Mouse (Mus musculus): ENCODE results near the gene Setd1a. TPM values are rescaled to one million over a fixed set of nuclear protein-coding genes. Genes with fewer than 3 reads are reported as not detected.
"Not testable (repeated sequence)": the region's sequence is repeated elsewhere in the genome, so short reads cannot be mapped to it uniquely, and the experiment has no call there.

The Setd1a gene
- polyA plus RNA-seq, 1 experiment from 2014 or later: 20.7 TPM

DNA sequence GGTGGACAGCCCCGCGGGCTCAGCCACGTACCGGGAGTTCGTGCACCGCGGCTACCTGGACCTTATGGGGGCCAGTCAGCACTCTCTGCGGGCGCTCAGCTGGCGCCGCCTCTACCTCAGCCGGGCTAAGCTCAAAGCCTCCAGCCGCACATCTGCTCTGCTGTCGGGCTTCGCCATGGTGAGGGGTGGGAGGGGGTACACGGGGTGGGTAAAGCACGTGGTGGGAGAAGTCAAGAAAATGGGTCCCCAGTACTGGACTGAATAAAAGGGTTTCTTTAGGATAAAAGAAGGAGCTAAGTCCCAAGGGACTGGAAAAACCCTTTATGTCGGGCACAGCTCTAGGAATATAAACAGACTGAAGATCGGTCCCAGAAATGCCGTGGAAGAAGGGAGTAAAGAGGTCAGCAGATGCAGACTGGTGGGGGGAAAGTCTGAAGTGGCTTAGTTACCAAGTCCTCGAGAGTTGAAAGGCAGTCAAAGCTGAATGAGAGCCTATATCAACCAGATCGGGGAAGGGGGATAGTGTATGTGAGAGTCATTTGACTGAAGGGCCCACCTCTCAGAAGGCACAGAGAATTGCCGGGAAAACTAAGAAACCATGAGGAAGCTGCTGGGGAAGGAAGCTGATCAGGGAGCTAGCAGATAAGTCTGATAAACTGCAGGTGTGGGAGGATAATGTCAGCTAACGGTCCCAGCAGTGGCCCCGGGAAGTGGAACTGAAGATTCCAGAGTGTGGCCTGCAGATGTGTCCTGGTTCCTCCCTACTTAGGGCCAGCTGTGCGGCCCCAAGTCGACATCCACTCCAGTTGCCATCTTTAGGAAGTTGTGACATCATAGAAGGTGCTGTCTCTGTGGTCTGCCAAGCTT is 6.2 kb upstream of the Setd1a start:
- no peaks in the 10 kb centered on the region for H3K27me3 ChIP-seq (replicated peaks; ENCODE audit: control insufficient read depth, insufficient read depth, low read length)
- ATAC-seq: peak; percentile 19
- H3K9ac ChIP-seq (replicated peaks; ENCODE audit: low read depth, low read length): peak overlapping the region; percentile 71
- H3K4me3 ChIP-seq (replicated peaks; ENCODE audit: low read length): peak overlapping the region; percentile 53
- H3K9me3 ChIP-seq (ENCODE audit: control insufficient read depth, low read length): no peaks in the 10 kb centered on the region
- H3K36me3 ChIP-seq (ENCODE audit: control insufficient read depth, insufficient read depth): peaks cover 16% of the 10 kb centered on the region
- H3K27ac ChIP-seq (ENCODE audit: low read length): peak overlapping the region; percentile 68
- H3K4me1 ChIP-seq (replicated peaks; ENCODE audit: control insufficient read depth, insufficient read depth, low read length): peaks cover 24% of the 10 kb centered on the region
- 4% methylated on average over 27 of the region's 27 CpGs for WGBS
- peak overlapping the region; percentile 72 for H3K4me2 ChIP-seq (ENCODE audit: low read length)

DNA sequence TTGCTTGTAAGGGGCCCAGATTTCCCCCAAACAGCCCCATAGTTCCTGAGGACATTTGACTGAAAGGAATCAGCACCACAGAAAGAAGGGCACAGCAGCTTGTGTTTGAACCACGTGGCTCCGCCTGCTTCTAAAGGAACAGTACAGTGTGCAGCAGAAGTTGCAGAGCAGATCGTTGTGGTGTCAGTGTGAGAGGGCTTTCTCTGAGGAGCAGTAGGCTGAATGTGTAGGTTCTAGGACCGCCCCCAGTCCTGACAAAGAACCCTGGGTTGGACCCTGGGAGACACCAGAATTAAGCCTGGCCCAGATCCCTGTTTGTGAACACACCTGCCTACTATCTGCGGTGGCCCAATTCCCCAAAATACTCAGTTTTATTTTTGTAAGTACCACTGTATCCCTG is 5.2 kb upstream of the Setd1a start:
- 71% methylated on average over 5 of the region's 5 CpGs for WGBS
- peaks cover 9% of the 10 kb centered on the region for H3K36me3 ChIP-seq (ENCODE audit: control insufficient read depth, insufficient read depth)
- H3K4me3 ChIP-seq (replicated peaks; ENCODE audit: low read length): no peak overlapping the region
- no peak overlapping the region for H3K9ac ChIP-seq (replicated peaks; ENCODE audit: low read depth, low read length)
- H3K27me3 ChIP-seq (replicated peaks; ENCODE audit: control insufficient read depth, insufficient read depth, low read length): no peaks in the 10 kb centered on the region
- H3K9me3 ChIP-seq (ENCODE audit: control insufficient read depth, low read length): no peaks in the 10 kb centered on the region
- ATAC-seq: no peak
- peaks cover 27% of the 10 kb centered on the region for H3K4me1 ChIP-seq (replicated peaks; ENCODE audit: control insufficient read depth, insufficient read depth, low read length)
- no peak overlapping the region for H3K4me2 ChIP-seq (ENCODE audit: low read length)
- H3K27ac ChIP-seq (ENCODE audit: low read length): no peak overlapping the region

DNA sequence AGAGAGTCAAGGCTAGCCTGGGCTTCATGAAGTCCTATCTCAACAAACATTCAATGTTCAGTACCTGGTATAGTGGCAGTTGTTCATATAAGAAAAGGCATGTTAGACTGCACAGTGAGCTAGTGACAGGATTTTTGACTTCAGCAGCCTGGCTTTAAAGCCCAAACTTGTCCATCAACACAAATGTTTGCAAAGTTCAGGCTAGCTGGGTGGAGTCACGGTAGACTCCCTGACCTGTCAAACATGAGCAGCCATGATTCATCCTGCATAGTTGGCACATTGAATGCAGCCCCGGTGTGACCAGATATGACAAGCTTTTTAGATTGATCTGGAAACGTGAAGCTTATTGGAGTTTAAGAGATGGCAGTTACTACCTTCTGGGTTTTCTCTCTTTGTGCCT is 4.4 kb upstream of the Setd1a start:
- WGBS: 82% methylated on average over 3 of the region's 3 CpGs
- Histone ChIP-seq H3K4me3 (replicated peaks; ENCODE audit: low read length) (no peak overlapping the region), H3K4me1 (replicated peaks; ENCODE audit: control insufficient read depth, insufficient read depth, low read length) (peaks cover 27% of the 10 kb centered on the region), H3K9ac (replicated peaks; ENCODE audit: low read depth, low read length) (no peak overlapping the region), H3K9me3 (ENCODE audit: control insufficient read depth, low read length) (no peaks in the 10 kb centered on the region), H3K4me2 (ENCODE audit: low read length) (no peak overlapping the region), H3K36me3 (ENCODE audit: control insufficient read depth, insufficient read depth) (peaks cover 6% of the 10 kb centered on the region), H3K27me3 (replicated peaks; ENCODE audit: control insufficient read depth, insufficient read depth, low read length) (no peaks in the 10 kb centered on the region), H3K27ac (ENCODE audit: low read length) (no peak overlapping the region)
- ATAC-seq: no peak

DNA sequence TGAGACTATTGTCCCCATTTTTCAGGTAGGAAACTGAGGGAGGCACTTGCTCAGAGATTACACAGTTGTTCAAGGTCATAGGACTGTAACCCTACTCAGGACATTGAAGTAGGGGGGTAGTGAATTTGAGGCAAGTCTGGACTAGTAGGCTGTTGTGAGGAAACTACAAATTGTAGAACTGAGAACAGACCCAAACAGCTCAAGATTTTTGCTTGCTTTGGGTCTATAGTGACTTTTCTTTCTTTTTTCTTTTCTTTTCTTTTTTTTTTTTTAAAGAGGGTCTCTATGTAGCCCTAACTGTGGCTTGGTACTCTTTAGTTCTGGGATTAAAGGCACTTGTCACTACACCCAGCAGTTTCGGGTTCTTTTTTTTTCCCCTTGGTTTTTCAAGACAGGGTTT is 3.9 kb upstream of the Setd1a start:
- no peak overlapping the region for H3K9ac ChIP-seq (replicated peaks; ENCODE audit: low read depth, low read length)
- no peak overlapping the region for H3K4me3 ChIP-seq (replicated peaks; ENCODE audit: low read length)
- H3K36me3 ChIP-seq (ENCODE audit: control insufficient read depth, insufficient read depth): peaks cover 3% of the 10 kb centered on the region
- H3K9me3 ChIP-seq (ENCODE audit: control insufficient read depth, low read length): no peaks in the 10 kb centered on the region
- H3K27ac ChIP-seq (ENCODE audit: low read length): no peak overlapping the region
- WGBS: 94% methylated on average over 1 of the region's 1 CpGs
- H3K27me3 ChIP-seq (replicated peaks; ENCODE audit: control insufficient read depth, insufficient read depth, low read length): no peaks in the 10 kb centered on the region
- H3K4me2 ChIP-seq (ENCODE audit: low read length): no peak overlapping the region
- no peak for ATAC-seq
- H3K4me1 ChIP-seq (replicated peaks; ENCODE audit: control insufficient read depth, insufficient read depth, low read length): peaks cover 27% of the 10 kb centered on the region

DNA sequence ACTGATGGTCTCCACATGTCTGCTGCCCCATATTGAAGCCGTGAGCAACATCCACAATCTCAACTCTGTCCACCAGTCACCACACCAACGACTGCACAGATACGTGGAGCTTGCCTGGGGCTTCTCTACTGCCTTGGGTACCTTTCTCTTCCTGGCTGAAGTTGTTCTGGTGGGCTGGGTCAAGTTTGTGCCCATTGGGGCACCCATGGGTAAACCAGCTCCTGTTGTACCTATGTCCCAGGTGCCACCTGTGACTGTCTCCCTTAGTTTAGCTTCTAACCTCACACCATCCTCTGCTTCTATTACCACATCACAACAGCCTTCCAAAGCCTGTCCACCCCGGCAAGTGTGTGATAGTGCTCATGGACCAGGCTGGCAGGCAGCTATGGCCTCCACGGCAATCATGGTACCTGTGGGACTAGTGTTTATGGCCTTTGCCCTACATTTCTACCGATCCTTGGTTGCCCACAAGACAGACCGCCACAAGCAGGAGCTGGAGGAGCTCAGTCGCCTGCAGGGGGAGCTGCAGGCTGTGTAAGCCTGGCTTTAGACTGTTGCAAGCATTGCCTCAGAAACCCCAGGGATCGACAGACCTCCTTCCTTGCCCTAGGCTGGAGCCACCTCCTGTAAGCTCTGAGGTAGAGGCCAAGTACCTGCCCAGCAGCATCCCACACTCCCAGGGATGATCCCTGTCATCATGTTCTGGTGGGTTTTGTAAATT is 2.6 kb upstream of the Setd1a start:
- H3K9ac ChIP-seq (replicated peaks; ENCODE audit: low read depth, low read length): no peak overlapping the region
- H3K9me3 ChIP-seq (ENCODE audit: control insufficient read depth, low read length): no peaks in the 10 kb centered on the region
- H3K36me3 ChIP-seq (ENCODE audit: control insufficient read depth, insufficient read depth): no peaks in the 10 kb centered on the region
- H3K27me3 ChIP-seq (replicated peaks; ENCODE audit: control insufficient read depth, insufficient read depth, low read length): no peaks in the 10 kb centered on the region
- H3K4me1 ChIP-seq (replicated peaks; ENCODE audit: control insufficient read depth, insufficient read depth, low read length): peaks cover 32% of the 10 kb centered on the region
- H3K4me2 ChIP-seq (ENCODE audit: low read length): no peak overlapping the region
- no peak for ATAC-seq
- WGBS: 38% methylated on average over 9 of the region's 9 CpGs
- no peak overlapping the region for H3K27ac ChIP-seq (ENCODE audit: low read length)
- H3K4me3 ChIP-seq (replicated peaks; ENCODE audit: low read length): no peak overlapping the region

DNA sequence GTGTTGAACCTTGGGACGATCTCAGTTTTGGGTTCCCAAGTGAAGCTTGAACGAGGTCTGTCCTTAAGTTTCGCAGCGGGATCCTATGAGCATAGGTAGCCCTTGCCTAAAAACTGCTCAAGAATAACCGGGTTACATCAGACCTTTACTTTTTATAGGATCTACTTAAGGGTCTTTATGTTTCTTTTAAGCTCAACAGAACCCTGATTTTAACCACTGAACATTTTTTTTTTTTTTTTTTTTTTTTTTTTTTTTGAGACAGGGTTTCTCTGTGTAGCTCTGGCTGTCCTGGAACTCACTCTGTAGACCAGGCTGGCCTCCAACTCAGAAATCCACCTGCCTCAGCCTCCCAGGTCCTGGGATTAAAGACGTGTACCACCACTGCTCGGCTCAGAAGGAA is 633 bp upstream of the Setd1a start:
- H3K36me3 ChIP-seq (ENCODE audit: control insufficient read depth, insufficient read depth); ATAC-seq; H3K27me3 ChIP-seq (replicated peaks; ENCODE audit: control insufficient read depth, insufficient read depth, low read length); H3K9me3 ChIP-seq (ENCODE audit: control insufficient read depth, low read length): not testable (repeated sequence)
- Histone ChIP-seq H3K4me1 (replicated peaks; ENCODE audit: control insufficient read depth, insufficient read depth, low read length) (peaks cover 14% of the 10 kb centered on the region), H3K4me3 (replicated peaks; ENCODE audit: low read length) (peak overlapping the region; percentile 84), H3K4me2 (ENCODE audit: low read length) (peak overlapping the region; percentile 64), H3K27ac (ENCODE audit: low read length) (peak overlapping the region; percentile 98), H3K9ac (replicated peaks; ENCODE audit: low read depth, low read length) (peak overlapping the region; percentile 82)
- WGBS: 72% methylated on average over 7 of the region's 7 CpGs

DNA sequence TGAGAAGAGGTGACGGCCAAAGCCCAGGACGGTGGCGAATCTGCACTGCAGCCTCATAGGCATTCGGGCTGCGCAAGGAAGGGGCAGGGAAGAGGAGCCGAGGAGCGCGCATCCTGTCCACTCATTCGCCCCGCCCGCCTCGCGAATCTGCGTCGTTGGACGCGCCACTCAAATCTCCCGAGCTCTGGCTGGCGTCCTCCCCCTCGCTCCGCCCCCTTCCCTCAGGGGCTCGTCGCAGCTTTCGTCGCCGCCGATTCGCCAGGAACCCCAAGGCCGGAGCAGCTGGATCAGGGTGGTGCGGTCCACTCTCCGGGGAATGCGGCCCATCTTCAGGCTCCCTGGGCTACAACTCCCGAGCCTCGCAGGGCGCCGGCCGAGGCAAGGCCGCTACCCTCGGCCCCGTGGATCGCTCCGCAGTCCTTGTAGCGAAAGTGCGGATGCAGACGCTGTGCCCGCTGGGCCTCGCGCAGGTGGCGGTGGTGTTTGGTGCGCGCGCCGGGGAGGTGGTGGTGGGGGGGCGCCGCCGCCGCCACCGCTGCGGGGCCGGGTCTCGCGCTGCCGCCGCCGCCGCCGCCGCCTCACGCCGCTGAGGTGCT is 506 bp downstream of the Setd1a start:
- H3K4me2 ChIP-seq (ENCODE audit: low read length): peak overlapping the region; percentile 64
- H3K9ac ChIP-seq (replicated peaks; ENCODE audit: low read depth, low read length): peak overlapping the region; percentile 82
- H3K27ac ChIP-seq (ENCODE audit: low read length): peak overlapping the region; percentile 98
- no peaks in the 10 kb centered on the region for H3K9me3 ChIP-seq (ENCODE audit: control insufficient read depth, low read length)
- peak overlapping the region; percentile 84 for H3K4me3 ChIP-seq (replicated peaks; ENCODE audit: low read length)
- peaks cover 14% of the 10 kb centered on the region for H3K4me1 ChIP-seq (replicated peaks; ENCODE audit: control insufficient read depth, insufficient read depth, low read length)
- H3K36me3 ChIP-seq (ENCODE audit: control insufficient read depth, insufficient read depth): peaks cover 13% of the 10 kb centered on the region
- 0% methylated on average over 48 of the region's 70 CpGs for WGBS
- ATAC-seq: peak; percentile 93
- H3K27me3 ChIP-seq (replicated peaks; ENCODE audit: control insufficient read depth, insufficient read depth, low read length): no peaks in the 10 kb centered on the region

DNA sequence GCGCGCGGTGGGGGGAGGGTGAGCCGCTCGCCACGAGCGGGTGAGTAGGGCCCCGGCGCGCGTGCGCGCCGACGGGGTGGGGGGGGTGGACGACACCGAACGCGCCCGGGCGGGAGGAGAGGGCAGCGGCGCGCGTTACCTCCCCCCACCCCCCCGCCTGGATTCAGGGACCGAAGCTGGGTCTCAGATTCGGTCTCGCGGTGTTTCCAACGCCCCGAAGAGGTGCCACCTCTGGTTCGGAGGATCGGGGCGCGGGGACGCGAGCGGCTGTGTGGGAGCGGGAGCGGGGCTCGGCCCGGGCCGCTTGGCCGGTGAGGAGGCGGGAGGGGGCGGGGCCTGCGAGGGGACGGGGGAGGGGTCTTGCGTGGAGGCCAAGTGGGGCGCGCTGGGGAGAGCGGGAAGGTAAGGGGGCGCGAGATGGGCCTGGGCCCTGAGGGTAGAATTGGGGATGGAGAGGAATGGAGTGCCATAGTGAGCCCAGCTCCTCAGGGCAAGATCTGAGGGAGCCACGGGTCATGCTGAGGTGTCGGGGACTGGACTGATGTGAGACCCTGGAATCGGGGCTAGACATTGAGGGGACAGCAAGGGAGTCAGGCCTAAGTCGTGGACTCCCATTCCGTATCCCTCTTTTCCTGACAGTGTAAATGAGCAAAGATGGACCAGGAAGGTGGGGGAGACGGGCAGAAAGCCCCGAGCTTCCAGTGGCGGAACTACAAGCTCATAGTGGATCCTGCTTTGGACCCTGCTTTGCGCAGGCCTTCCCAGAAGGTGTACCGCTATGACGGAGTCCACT is 1.2 kb downstream of the Setd1a start:
- Histone ChIP-seq H3K9ac (replicated peaks; ENCODE audit: low read depth, low read length) (peak overlapping the region; percentile 82), H3K9me3 (ENCODE audit: control insufficient read depth, low read length) (no peaks in the 10 kb centered on the region), H3K27ac (ENCODE audit: low read length) (peak overlapping the region; percentile 98), H3K27me3 (replicated peaks; ENCODE audit: control insufficient read depth, insufficient read depth, low read length) (no peaks in the 10 kb centered on the region), H3K4me2 (ENCODE audit: low read length) (peak overlapping the region; percentile 89), H3K4me3 (replicated peaks; ENCODE audit: low read length) (peak overlapping the region; percentile 84), H3K36me3 (ENCODE audit: control insufficient read depth, insufficient read depth) (peaks cover 16% of the 10 kb centered on the region), H3K4me1 (replicated peaks; ENCODE audit: control insufficient read depth, insufficient read depth, low read length) (peaks cover 14% of the 10 kb centered on the region)
- WGBS: 3% methylated on average over 55 of the region's 66 CpGs
- ATAC-seq: peak; percentile 26
